ENCODE assay signal across 8 mouse cellular contexts in genomic region chr4:86924804-86925458, GRCm38 (mm10). TPM values are rescaled to one million over a fixed set of nuclear protein-coding genes. Genes with fewer than 3 reads are reported as not detected.
DNase-seq lines count a peak whose midpoint lies in the region; ATAC-seq and TF ChIP-seq lines count a peak whose summit lies in the region.

No protein-coding gene starts in this region.

- H3K36me3 ChIP-seq in G1E (replicated peaks), result no peaks in the 10 kb centered on the region
- no peaks in the 10 kb centered on the region for H3K36me3 ChIP-seq in forebrain, embryonic 12.5 days (replicated peaks)

- no peak overlapping the region for H3K9ac ChIP-seq in forebrain, embryonic 12.5 days

- H3K27ac ChIP-seq in forebrain, embryonic 12.5 days, result no peak overlapping the region

- H3K4me1 ChIP-seq in G1E (ENCODE audit: insufficient read depth, low read depth, low read length), result no peaks in the 10 kb centered on the region
- H3K4me1 ChIP-seq in forebrain, embryonic 12.5 days, result peaks cover 12% of the 10 kb centered on the region; the same call in 1 of the 2 replicates

- no peak for ATAC-seq in G1E (ENCODE audit: extremely low read depth, insufficient number of reproducible peaks, low FRiP score, poor library complexity, severe bottlenecking)
- peak; percentile 62 for ATAC-seq in forebrain, embryonic 12.5 days (ENCODE audit: low FRiP score)

- TF ChIP-seq CTCF in G1E (IDR thresholded peaks at IDR 0.05; ENCODE audit: low read depth, low read length), result peak; percentile 61

- no peaks in the 10 kb centered on the region for H3K9me3 ChIP-seq in G1E (replicated peaks)
- H3K9me3 ChIP-seq in forebrain, embryonic 12.5 days, result no peaks in the 10 kb centered on the region

- peaks cover 5% of the 10 kb centered on the region; the same call in 1 of the 2 replicates for H3K27me3 ChIP-seq in G1E (ENCODE audit: insufficient read depth, low read length)
- H3K27me3 ChIP-seq in forebrain, embryonic 12.5 days, result peaks cover 4% of the 10 kb centered on the region; the same call in 1 of the 2 replicates

- no peak for DNase-seq in G1E (ENCODE audit: low spot score)
- DNase-seq in c-Kit-negative CD71-positive TER-119-positive erythroid progenitor cells, embryonic 14.5 days (ENCODE audit: low read depth, low spot score), result peak; percentile 12
- DNase-seq in heart, postnatal 10 days, result peak; percentile 80 to 91
- DNase-seq in layer of hippocampus, adult 8-10 months (ENCODE audit: low spot score in 2 of 2), result peak; percentile 60 to 90
- peak; percentile 88 for DNase-seq in lung, postnatal 10 days
- DNase-seq in right cerebral cortex, adult 18-20 months, result peak; percentile 66
- DNase-seq in urinary bladder, postnatal 36 days (ENCODE audit: low spot score in 2 of 2), result peak; percentile 56 to 79

- intact Hi-C loops in heart, postnatal 10 days (cut with DNase I), result loop anchor here (2.0 to 5.0 kb wide), 3 partner anchors 40 to 98 kb away; partner anchors contain the start of gene Acer2

- H3K4me3 ChIP-seq in G1E (ENCODE audit: low read depth, low read length), result no peak overlapping the region
- no peak overlapping the region for H3K4me3 ChIP-seq in forebrain, embryonic 12.5 days (replicated peaks)

- H3K4me2 ChIP-seq in forebrain, embryonic 12.5 days, result no peak overlapping the region; the same call in 1 of the 2 replicates

- WGBS in forebrain, embryonic 12.5 days, result 12% methylated on average over 9 of the region's 9 CpGs

RNA-seq across cellular contexts. Expression of gene Acer2, which starts 50.7 kb away (rescaled TPM):
- not detected in 2 replicates for total RNA-seq in G1E (2014; fragmentation: Nextera tagmentation)
- 0.22 TPM in 1 of 2 replicates, not detected in the other for total RNA-seq in G1E (2017)
- polyA plus RNA-seq in G1E (2012), result not detected in 2 replicates
- 12.1 and 12.4 TPM in 2 replicates for polyA plus RNA-seq in forebrain, embryonic 12.5 days (2016; fragmentation: Nextera tagmentation; extraction: Ambion mirVana)
- total RNA-seq in heart, postnatal 10 days (2021), result 10 to 100 TPM; 14.1 to 23.5 TPM
- 1 to 10 TPM; 5.9 to 8.1 (median 7.0) TPM for total RNA-seq in layer of hippocampus, adult 8-10 months (2022)

Comparison
In these comparisons a context has a peak if more than half of its experiments do, and no peak if none do; other contexts are left out.
1. RNA of gene Acer2, which starts 50.7 kb away (total RNA-seq): 14.1 to 23.5 TPM in heart, postnatal 10 days and 5.9 to 8.1 TPM in layer of hippocampus, adult 8-10 months; 0.22 TPM in G1E; every median in the first group is over 4 times any median in the second.